Mouse (Mus musculus): ENCODE results near the gene Gkn3. TPM values are rescaled to one million over a fixed set of nuclear protein-coding genes. Genes with fewer than 3 reads are reported as not detected.

Gene Gkn3
- polyA plus RNA-seq, 1 experiment from 2014 or later: not detected

DNA sequence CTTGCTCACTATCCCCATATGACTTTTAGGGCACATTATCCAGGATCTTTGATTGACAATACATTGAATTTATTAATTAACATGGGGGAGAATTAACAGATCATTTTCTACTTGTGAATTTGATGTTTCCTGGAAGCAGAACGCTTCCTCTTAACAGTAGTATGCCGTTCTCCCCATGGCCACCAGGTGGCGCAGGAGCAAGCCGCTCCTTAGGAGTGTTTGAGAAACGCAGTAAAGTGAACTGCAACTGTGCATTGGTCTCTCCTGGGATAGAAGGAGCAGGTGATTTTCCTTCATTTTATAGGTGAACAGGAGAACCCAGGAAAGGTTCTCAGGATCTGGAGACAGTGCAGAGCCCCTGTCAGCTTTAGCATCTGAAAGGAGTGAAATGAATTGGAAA, 10.4 kb upstream of the Gkn3 start:
- Histone ChIP-seq H3K36me3 (no peaks in the 10 kb centered on the region), H3K9me3 (no peaks in the 10 kb centered on the region), H3K4me1 (replicated peaks) (no peaks in the 10 kb centered on the region; the same call in 1 of the 2 replicates), H3K4me2 (no peak overlapping the region), H3K9ac (replicated peaks) (no peak overlapping the region), H3K4me3 (replicated peaks) (no peak overlapping the region), H3K27me3 (0 out of 2 replicates have a peak, but pooled peaks cover 3% of the 10 kb centered on the region), H3K27ac (no peak overlapping the region)
- ATAC-seq (ENCODE audit: insufficient number of reproducible peaks, insufficient read depth, low FRiP score, low TSS enrichment, low read depth): no peak
- 2% methylated on average over 5 of the region's 5 CpGs for WGBS

- no peaks in the 10 kb centered on the region for H3K36me3 ChIP-seq
- no peaks in the 10 kb centered on the region; the same call in 1 of the 2 replicates for H3K4me1 ChIP-seq (replicated peaks)
- H3K9ac ChIP-seq (replicated peaks): no peak overlapping the region
- ATAC-seq (ENCODE audit: insufficient number of reproducible peaks, insufficient read depth, low FRiP score, low TSS enrichment, low read depth): no peak
- no peak overlapping the region for H3K4me3 ChIP-seq (replicated peaks)
- no peak overlapping the region for H3K4me2 ChIP-seq
- WGBS: 87% methylated on average over 9 of the region's 9 CpGs
- H3K27me3 ChIP-seq: 0 out of 2 replicates have a peak, but pooled peaks cover 3% of the 10 kb centered on the region
- H3K9me3 ChIP-seq: no peaks in the 10 kb centered on the region
- no peak overlapping the region for H3K27ac ChIP-seq
Observed at GRCm38 (mm10) chr6:87394783-87395182, 6.0 kb upstream of the Gkn3 start.

GRCm38 (mm10) chr6:87393466-87394205, 4.9 kb upstream of the Gkn3 start:
- 0 out of 2 replicates have a peak, but pooled peaks cover 3% of the 10 kb centered on the region for H3K27me3 ChIP-seq
- no peak overlapping the region for H3K27ac ChIP-seq
- WGBS: 73% methylated on average over 8 of the region's 8 CpGs
- no peak for ATAC-seq (ENCODE audit: insufficient number of reproducible peaks, insufficient read depth, low FRiP score, low TSS enrichment, low read depth)
- H3K4me1 ChIP-seq (replicated peaks): no peaks in the 10 kb centered on the region
- H3K36me3 ChIP-seq: no peaks in the 10 kb centered on the region
- H3K4me3 ChIP-seq (replicated peaks): no peak overlapping the region
- no peak overlapping the region for H3K4me2 ChIP-seq
- no peak overlapping the region for H3K9ac ChIP-seq (replicated peaks)
- H3K9me3 ChIP-seq: no peaks in the 10 kb centered on the region

DNA sequence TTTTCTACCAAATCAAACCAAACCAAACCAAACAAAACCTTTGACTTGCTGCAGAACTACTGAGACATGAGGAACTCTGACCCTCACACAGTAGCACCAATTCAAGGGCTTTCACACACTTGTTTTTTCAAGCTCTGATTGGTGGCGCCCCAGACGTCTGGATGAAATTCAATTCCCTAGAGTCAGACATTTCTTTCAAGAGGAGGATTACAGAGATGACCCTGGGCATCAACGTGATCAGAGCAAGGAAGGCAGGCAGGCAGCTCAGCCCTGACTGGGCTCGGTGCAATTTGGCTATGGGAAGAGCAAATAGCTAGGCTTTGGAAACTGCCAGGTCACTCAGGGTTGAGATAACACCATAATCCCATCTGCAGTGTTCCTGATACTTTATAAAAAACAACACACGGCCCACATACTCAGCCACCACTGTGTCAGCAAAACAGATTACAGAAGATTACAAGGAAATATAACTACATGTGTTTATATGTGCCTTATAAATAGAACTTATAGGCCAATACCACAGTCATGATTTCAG, 787 bp upstream of the Gkn3 start:
- Histone ChIP-seq H3K36me3 (no peaks in the 10 kb centered on the region), H3K27me3 (peaks cover 15% of the 10 kb centered on the region), H3K27ac (no peak overlapping the region), H3K4me1 (replicated peaks) (no peaks in the 10 kb centered on the region), H3K9ac (replicated peaks) (no peak overlapping the region), H3K4me2 (no peak overlapping the region), H3K4me3 (replicated peaks) (no peak overlapping the region), H3K9me3 (no peaks in the 10 kb centered on the region)
- no peak for ATAC-seq (ENCODE audit: insufficient number of reproducible peaks, insufficient read depth, low FRiP score, low TSS enrichment, low read depth)
- 34% methylated on average over 5 of the region's 5 CpGs for WGBS

DNA sequence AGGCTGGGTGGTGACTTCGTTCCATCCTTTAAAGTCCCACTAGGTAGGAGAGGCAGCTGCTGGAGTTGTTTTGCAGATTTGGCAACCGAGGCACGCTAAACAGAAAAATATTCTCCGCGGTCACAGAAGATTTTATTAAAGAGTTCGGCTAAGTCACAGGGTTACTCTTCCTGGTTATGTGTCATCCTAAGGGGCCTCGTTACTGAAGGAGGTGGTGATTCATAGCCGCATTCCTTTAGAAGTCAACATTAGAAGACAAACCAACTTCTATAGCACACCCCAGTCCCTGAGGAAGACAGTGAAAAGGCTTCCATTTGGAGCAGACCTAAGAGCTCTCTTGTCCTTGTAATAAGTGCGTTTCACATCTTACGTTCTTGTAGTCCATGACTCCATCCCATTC, 2.1 kb downstream of the Gkn3 start:
- H3K4me3 ChIP-seq (replicated peaks): no peak overlapping the region
- no peaks in the 10 kb centered on the region for H3K36me3 ChIP-seq
- H3K9me3 ChIP-seq: no peaks in the 10 kb centered on the region
- H3K27ac ChIP-seq: no peak overlapping the region
- ATAC-seq (ENCODE audit: insufficient number of reproducible peaks, insufficient read depth, low FRiP score, low TSS enrichment, low read depth): no peak
- H3K9ac ChIP-seq (replicated peaks): no peak overlapping the region
- WGBS: 81% methylated on average over 10 of the region's 10 CpGs
- H3K4me1 ChIP-seq (replicated peaks): no peaks in the 10 kb centered on the region
- peaks cover 38% of the 10 kb centered on the region for H3K27me3 ChIP-seq
- H3K4me2 ChIP-seq: no peak overlapping the region

DNA sequence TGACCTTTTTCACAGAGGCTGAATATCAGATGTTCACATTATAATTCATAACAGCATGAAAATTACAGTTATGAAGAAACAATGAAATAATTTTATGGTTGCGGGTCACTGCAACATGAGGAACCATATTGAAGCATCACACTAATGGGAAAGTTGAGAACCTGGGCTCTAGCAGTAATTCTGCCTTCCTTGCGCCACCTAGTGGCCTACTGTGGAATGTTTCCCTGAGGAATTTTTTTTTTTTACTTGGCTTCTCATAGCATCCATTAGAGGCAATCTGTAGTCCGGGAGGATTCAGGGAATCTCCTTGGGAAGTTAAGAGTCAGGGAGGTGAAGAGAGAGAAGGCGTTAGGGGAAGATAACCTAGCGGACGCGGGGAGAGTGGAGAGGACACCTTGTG, 2.5 kb downstream of the Gkn3 start:
- Histone ChIP-seq H3K4me1 (replicated peaks) (no peaks in the 10 kb centered on the region), H3K4me3 (replicated peaks) (no peak overlapping the region), H3K9me3 (no peaks in the 10 kb centered on the region), H3K27me3 (peaks cover 38% of the 10 kb centered on the region), H3K4me2 (no peak overlapping the region), H3K27ac (no peak overlapping the region), H3K36me3 (no peaks in the 10 kb centered on the region), H3K9ac (replicated peaks) (no peak overlapping the region)
- 10% methylated on average over 7 of the region's 7 CpGs for WGBS
- no peak for ATAC-seq (ENCODE audit: insufficient number of reproducible peaks, insufficient read depth, low FRiP score, low TSS enrichment, low read depth)

- no peaks in the 10 kb centered on the region for H3K4me1 ChIP-seq (replicated peaks)
- H3K4me3 ChIP-seq (replicated peaks): no peak overlapping the region
- H3K27me3 ChIP-seq: peaks cover 44% of the 10 kb centered on the region
- no peaks in the 10 kb centered on the region for H3K36me3 ChIP-seq
- H3K9me3 ChIP-seq: no peaks in the 10 kb centered on the region
- no peak overlapping the region for H3K27ac ChIP-seq
- peak overlapping the region; percentile 57; the same call in 1 of the 2 replicates for H3K4me2 ChIP-seq
- H3K9ac ChIP-seq (replicated peaks): no peak overlapping the region
- 63% methylated on average over 5 of the region's 6 CpGs for WGBS
- no peak for ATAC-seq (ENCODE audit: insufficient number of reproducible peaks, insufficient read depth, low FRiP score, low TSS enrichment, low read depth)
Observed at GRCm38 (mm10) chr6:87384761-87385160, 4.0 kb downstream of the Gkn3 start.

DNA sequence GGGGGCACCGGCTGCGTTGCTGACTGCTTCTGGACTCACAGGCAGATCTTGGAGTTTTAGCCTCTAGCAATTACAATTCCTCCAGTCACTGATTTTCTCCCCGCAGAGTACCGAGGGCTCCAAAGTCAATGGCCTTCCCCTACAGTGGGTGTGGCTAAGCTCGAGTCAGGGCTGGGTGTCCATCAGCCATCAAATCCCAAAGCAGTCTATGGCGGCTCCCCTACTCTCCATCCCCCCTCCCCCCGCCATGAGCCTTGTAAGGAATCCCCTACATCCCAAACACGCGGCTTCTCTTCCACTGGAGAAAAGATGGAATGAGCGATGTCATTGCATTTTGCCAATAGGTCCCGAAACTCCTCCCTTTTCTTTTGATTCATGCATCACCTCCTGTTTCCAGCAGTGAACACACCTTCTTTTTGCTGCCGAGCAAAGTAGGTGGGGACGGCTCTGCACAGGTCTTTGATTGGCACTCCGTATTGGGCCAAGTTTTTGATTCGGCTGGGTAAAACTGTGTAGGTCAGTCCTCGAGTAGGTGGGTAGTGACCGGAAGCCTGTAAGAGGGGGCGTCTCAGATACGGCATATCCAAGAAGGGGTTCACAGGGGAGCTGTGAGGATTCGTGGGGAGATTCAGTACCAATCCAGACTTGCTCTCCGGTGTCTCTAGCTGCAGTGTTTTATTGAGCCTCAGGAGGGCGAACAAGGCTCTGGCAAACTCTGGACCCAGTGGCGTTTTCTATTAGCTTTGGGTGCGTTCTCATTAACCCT, 4.6 kb downstream of the Gkn3 start:
- no peaks in the 10 kb centered on the region for H3K36me3 ChIP-seq
- H3K4me1 ChIP-seq (replicated peaks): no peaks in the 10 kb centered on the region
- no peak for ATAC-seq (ENCODE audit: insufficient number of reproducible peaks, insufficient read depth, low FRiP score, low TSS enrichment, low read depth)
- WGBS: 13% methylated on average over 24 of the region's 24 CpGs
- H3K4me3 ChIP-seq (replicated peaks): peak overlapping the region; percentile 31
- peaks cover 44% of the 10 kb centered on the region for H3K27me3 ChIP-seq
- 0 out of 2 replicates have a peak overlapping the region, but pooled peaks have one; percentile 12 for H3K9ac ChIP-seq (replicated peaks)
- H3K4me2 ChIP-seq: peak overlapping the region; percentile 57
- no peak overlapping the region for H3K27ac ChIP-seq
- no peaks in the 10 kb centered on the region for H3K9me3 ChIP-seq

GRCm38 (mm10) chr6:87373057-87373456, 15.7 kb downstream of the Gkn3 start, which contains the start of gene Gkn2:
TSS of gene Gkn2 (plus strand) at chr6:87373357.
- H3K36me3 ChIP-seq: no peaks in the 10 kb centered on the region
- H3K27me3 ChIP-seq: no peaks in the 10 kb centered on the region
- 91% methylated on average over 9 of the region's 9 CpGs for WGBS
- no peaks in the 10 kb centered on the region for H3K4me1 ChIP-seq (replicated peaks)
- H3K9me3 ChIP-seq: no peaks in the 10 kb centered on the region
- no peak within 1 kb of the TSS for H3K27ac ChIP-seq
- H3K4me2 ChIP-seq: no peak within 1 kb of the TSS
- no peak within 1 kb of the TSS for H3K4me3 ChIP-seq (replicated peaks)
- no peak within 1 kb of the TSS for H3K9ac ChIP-seq (replicated peaks)
- no peak for ATAC-seq (ENCODE audit: insufficient number of reproducible peaks, insufficient read depth, low FRiP score, low TSS enrichment, low read depth)

- Histone ChIP-seq H3K27ac (no peak overlapping the region), H3K9me3 (no peaks in the 10 kb centered on the region), H3K4me3 (replicated peaks) (no peak overlapping the region), H3K9ac (replicated peaks) (no peak overlapping the region), H3K4me2 (no peak overlapping the region), H3K27me3 (no peaks in the 10 kb centered on the region), H3K36me3 (no peaks in the 10 kb centered on the region), H3K4me1 (replicated peaks) (no peaks in the 10 kb centered on the region)
- 92% methylated on average over 5 of the region's 5 CpGs for WGBS
- ATAC-seq (ENCODE audit: insufficient number of reproducible peaks, insufficient read depth, low FRiP score, low TSS enrichment, low read depth): no peak
Observed at GRCm38 (mm10) chr6:87369223-87369622, 19.5 kb downstream of the Gkn3 start.

DNA sequence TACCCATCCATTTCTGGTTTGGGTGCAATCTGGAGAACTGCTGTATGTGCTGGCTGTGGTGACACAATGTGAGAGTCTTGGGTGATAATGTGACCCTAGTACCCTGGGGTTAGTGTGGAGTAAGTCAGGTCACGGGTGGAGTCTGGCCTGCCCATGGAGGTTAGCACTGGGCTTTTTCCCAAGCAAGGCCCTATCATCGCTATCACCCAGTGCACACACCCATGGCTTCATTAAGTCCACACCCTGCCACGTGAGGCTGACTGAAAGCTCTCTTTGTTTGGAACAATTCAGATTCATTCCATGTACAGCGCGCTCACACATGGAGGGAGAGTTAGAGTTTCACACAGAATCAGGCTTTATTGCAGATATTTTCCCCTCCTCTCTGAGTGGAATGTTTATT, 34.3 kb downstream of the Gkn3 start:
- WGBS: 77% methylated on average over 5 of the region's 5 CpGs
- Histone ChIP-seq H3K36me3 (no peaks in the 10 kb centered on the region), H3K4me3 (replicated peaks) (no peak overlapping the region), H3K9me3 (no peaks in the 10 kb centered on the region), H3K4me1 (replicated peaks) (no peaks in the 10 kb centered on the region), H3K9ac (replicated peaks) (no peak overlapping the region), H3K27me3 (no peaks in the 10 kb centered on the region), H3K4me2 (no peak overlapping the region), H3K27ac (no peak overlapping the region)
- ATAC-seq (ENCODE audit: insufficient number of reproducible peaks, insufficient read depth, low FRiP score, low TSS enrichment, low read depth): no peak

All from limb, embryonic 12.5 days (tissue).